Mouse (Mus musculus): ENCODE measurements around the gene Spib. TPM values are rescaled to one million over a fixed set of nuclear protein-coding genes. Genes with fewer than 3 reads are reported as not detected.

The Spib gene
- polyA plus RNA-seq, 1 experiment from 2014 or later = not detected

DNA sequence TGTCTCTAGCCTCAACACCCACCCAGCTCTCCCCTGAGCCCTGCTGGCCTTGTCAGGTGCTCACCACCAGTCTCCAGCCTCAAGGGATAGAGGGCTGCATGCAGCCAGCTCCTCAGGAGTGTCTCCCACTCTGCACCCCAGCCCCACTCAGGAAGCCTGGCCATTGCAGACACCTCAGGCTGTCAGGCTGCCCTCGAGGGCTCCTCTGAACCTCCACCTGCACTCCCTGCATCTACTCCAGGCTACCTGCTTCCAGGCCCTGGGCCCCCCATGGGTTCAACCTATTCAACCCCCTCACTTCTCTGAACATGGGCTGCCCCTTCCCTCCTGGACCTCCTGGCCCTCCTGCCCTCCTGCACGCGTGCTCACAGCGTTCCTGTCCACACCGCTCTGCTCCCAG, 40.5 kb downstream of the Spib start:
- Histone ChIP-seq H3K9me3 (ENCODE audit: control insufficient read depth, low read depth, low read length) (no peaks in the 10 kb centered on the region), H3K4me3 (ENCODE audit: low read depth, low read length) (no peak overlapping the region), H3K4me2 (replicated peaks; ENCODE audit: low read depth, low read length) (no peak overlapping the region), H3K27me3 (ENCODE audit: control insufficient read depth, insufficient read depth, low read length) (no peaks in the 10 kb centered on the region), H3K4me1 (ENCODE audit: control insufficient read depth, insufficient read depth, low read length) (peaks cover 9% of the 10 kb centered on the region; the same call in 1 of the 2 replicates), H3K27ac (ENCODE audit: low read length) (no peak overlapping the region), H3K9ac (replicated peaks; ENCODE audit: low read depth, low read length) (no peak overlapping the region), H3K36me3 (ENCODE audit: control insufficient read depth, insufficient read depth, low read length) (peaks cover 34% of the 10 kb centered on the region)
- WGBS = 96% methylated on average over 5 of the region's 5 CpGs
- no peak for ATAC-seq (ENCODE audit: insufficient number of reproducible peaks, insufficient read depth, low FRiP score, low read depth)

DNA sequence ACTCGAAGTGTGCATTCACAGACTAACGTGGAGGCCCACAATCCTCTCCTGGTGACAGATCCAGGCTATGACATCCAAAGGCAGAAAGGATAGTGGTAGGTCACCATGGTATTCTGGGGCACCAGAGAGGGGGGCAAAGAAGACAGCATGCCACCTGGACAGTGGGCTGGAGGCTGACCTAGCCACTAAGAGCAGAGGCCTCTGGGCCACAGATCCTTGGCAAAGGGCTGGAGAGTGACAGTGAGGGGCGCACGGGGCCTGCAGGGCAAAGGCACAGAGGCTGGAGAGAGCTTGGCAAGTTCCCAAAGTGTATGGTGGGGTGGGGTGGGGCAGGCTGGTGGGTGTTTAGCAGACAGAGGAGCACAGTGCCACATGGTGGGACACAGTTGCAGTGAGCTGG, 41.6 kb downstream of the Spib start:
- H3K36me3 ChIP-seq (ENCODE audit: control insufficient read depth, insufficient read depth, low read length) = peaks cover 34% of the 10 kb centered on the region
- H3K9me3 ChIP-seq (ENCODE audit: control insufficient read depth, low read depth, low read length) = no peaks in the 10 kb centered on the region
- H3K4me1 ChIP-seq (ENCODE audit: control insufficient read depth, insufficient read depth, low read length) = peaks cover 4% of the 10 kb centered on the region; the same call in 1 of the 2 replicates
- WGBS = 96% methylated on average over 4 of the region's 4 CpGs
- H3K9ac ChIP-seq (replicated peaks; ENCODE audit: low read depth, low read length) = no peak overlapping the region
- H3K27ac ChIP-seq (ENCODE audit: low read length) = no peak overlapping the region
- H3K4me3 ChIP-seq (ENCODE audit: low read depth, low read length) = no peak overlapping the region
- no peaks in the 10 kb centered on the region for H3K27me3 ChIP-seq (ENCODE audit: control insufficient read depth, insufficient read depth, low read length)
- H3K4me2 ChIP-seq (replicated peaks; ENCODE audit: low read depth, low read length) = no peak overlapping the region
- no peak for ATAC-seq (ENCODE audit: insufficient number of reproducible peaks, insufficient read depth, low FRiP score, low read depth)

DNA sequence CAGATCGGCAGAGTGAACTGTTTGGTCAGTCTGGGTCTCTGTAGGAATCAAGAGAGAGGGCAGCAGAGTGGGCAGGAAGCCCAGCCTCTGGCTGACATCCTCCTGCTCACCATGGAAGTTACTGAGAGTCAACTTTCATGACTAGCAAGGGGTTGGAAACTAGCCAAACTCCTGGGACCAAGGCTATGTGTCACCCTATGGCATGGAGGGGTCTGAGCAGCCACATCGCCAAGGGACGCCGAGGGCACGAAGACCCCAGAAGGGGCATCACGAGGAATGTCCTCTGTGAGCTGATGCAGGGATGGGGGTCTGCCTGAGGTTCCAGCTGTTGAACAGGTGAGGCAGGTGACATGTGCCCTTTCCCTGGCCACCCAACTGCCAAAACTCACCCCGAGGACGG, 43.3 kb downstream of the Spib start:
- Histone ChIP-seq H3K4me1 (ENCODE audit: control insufficient read depth, insufficient read depth, low read length) (no peaks in the 10 kb centered on the region), H3K9me3 (ENCODE audit: control insufficient read depth, low read depth, low read length) (no peaks in the 10 kb centered on the region), H3K27me3 (ENCODE audit: control insufficient read depth, insufficient read depth, low read length) (no peaks in the 10 kb centered on the region), H3K9ac (replicated peaks; ENCODE audit: low read depth, low read length) (no peak overlapping the region), H3K27ac (ENCODE audit: low read length) (no peak overlapping the region), H3K36me3 (ENCODE audit: control insufficient read depth, insufficient read depth, low read length) (peaks cover 34% of the 10 kb centered on the region), H3K4me2 (replicated peaks; ENCODE audit: low read depth, low read length) (no peak overlapping the region), H3K4me3 (ENCODE audit: low read depth, low read length) (no peak overlapping the region)
- WGBS = 89% methylated on average over 8 of the region's 8 CpGs
- no peak for ATAC-seq (ENCODE audit: insufficient number of reproducible peaks, insufficient read depth, low FRiP score, low read depth)

DNA sequence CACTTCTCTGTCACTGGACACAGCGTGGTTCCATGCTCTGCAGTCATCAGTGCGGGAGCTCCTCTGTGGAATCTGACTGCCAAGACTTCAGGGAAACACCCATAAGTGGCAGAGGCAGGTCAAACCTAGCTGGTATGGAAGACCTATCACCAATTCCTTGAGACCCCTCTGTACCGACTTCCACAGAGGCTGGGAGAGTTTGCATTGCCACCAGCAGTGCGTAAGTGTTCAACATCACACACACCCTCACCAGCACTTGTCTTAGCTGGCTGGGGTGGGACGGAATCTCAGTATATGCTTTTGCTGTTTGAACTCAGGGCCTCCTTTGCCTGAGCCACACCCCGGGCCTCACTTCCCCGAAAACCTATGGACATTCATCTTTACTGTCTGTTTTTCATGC, 43.9 kb downstream of the Spib start:
- Histone ChIP-seq H3K27me3 (ENCODE audit: control insufficient read depth, insufficient read depth, low read length) (no peaks in the 10 kb centered on the region), H3K9ac (replicated peaks; ENCODE audit: low read depth, low read length) (no peak overlapping the region), H3K4me2 (replicated peaks; ENCODE audit: low read depth, low read length) (no peak overlapping the region), H3K36me3 (ENCODE audit: control insufficient read depth, insufficient read depth, low read length) (peaks cover 31% of the 10 kb centered on the region), H3K27ac (ENCODE audit: low read length) (no peak overlapping the region), H3K4me1 (ENCODE audit: control insufficient read depth, insufficient read depth, low read length) (no peaks in the 10 kb centered on the region), H3K9me3 (ENCODE audit: control insufficient read depth, low read depth, low read length) (no peaks in the 10 kb centered on the region), H3K4me3 (ENCODE audit: low read depth, low read length) (no peak overlapping the region)
- ATAC-seq (ENCODE audit: insufficient number of reproducible peaks, insufficient read depth, low FRiP score, low read depth) = no peak
- WGBS = 87% methylated on average over 7 of the region's 7 CpGs

DNA sequence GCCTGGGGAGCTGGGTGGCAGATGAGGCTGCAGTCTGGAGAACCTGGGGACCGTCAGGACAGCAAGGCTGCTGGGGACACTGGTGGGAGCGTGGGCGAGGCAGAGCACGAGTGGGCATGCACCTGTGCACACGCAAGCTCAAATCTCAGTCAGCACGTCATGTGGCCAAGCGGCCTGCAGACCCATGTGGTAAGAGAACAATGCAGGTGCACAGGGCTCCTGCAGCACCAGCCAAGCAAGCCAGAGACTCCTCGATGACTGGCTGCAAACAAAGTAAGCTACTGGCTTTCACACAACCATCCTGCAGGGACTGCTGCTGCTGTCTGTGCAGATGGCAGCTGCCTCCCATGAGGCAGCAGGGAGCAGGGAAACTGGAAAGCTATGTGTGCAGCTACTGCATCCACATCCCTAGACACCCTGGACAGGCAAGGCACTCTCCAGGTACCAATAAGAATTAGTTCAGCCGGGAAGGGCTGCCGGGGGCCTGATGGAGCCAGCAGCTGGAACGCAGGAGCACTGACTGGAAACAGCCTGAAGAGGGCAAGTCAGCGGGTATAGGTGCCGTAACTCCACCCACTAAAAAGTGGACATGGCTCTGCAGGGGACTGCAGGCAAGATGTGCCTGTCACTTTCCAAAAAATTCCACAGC, 44.8 kb downstream of the Spib start:
- Histone ChIP-seq H3K9ac (replicated peaks; ENCODE audit: low read depth, low read length) (no peak overlapping the region), H3K36me3 (ENCODE audit: control insufficient read depth, insufficient read depth, low read length) (peaks cover 23% of the 10 kb centered on the region), H3K4me1 (ENCODE audit: control insufficient read depth, insufficient read depth, low read length) (no peaks in the 10 kb centered on the region), H3K9me3 (ENCODE audit: control insufficient read depth, low read depth, low read length) (no peaks in the 10 kb centered on the region), H3K4me2 (replicated peaks; ENCODE audit: low read depth, low read length) (no peak overlapping the region), H3K4me3 (ENCODE audit: low read depth, low read length) (no peak overlapping the region), H3K27ac (ENCODE audit: low read length) (no peak overlapping the region), H3K27me3 (ENCODE audit: control insufficient read depth, insufficient read depth, low read length) (no peaks in the 10 kb centered on the region)
- WGBS = 70% methylated on average over 13 of the region's 13 CpGs
- ATAC-seq (ENCODE audit: insufficient number of reproducible peaks, insufficient read depth, low FRiP score, low read depth) = no peak

DNA sequence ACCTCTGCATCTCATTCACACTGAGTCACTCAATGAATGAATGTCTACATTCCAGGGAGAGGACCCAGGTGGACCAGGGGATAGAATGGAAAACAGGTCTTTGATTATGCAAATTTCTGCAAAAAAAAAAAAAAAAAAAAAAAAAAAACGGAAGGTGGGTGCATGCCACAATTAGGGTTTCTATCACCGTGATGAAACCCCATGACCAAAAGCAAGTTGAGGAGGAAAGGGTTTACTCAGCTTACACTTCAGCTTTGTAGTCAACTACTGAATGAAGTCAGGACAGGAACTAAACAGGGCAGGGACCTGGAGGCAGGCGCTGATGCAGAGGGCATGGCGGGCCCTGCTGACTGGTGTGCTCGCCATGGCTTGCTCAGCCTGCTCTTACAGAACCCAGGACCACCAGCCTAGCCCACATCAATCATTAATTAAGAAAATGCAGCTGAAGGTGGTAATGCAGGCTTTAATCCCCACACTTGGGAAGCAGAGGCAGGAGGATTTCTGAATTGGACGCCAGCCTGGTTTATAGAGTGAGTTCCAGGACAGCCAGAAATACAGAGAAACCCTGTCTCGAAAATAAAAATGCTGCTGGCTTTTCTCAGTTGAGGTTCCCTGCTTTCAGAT, 46.2 kb downstream of the Spib start:
- no peaks in the 10 kb centered on the region for H3K4me1 ChIP-seq (ENCODE audit: control insufficient read depth, insufficient read depth, low read length)
- H3K4me2 ChIP-seq (replicated peaks; ENCODE audit: low read depth, low read length) = no peak overlapping the region
- WGBS = 65% methylated on average over 7 of the region's 7 CpGs
- H3K4me3 ChIP-seq (ENCODE audit: low read depth, low read length) = no peak overlapping the region
- ATAC-seq (ENCODE audit: insufficient number of reproducible peaks, insufficient read depth, low FRiP score, low read depth) = no peak
- no peak overlapping the region for H3K27ac ChIP-seq (ENCODE audit: low read length)
- H3K27me3 ChIP-seq (ENCODE audit: control insufficient read depth, insufficient read depth, low read length) = no peaks in the 10 kb centered on the region
- H3K9ac ChIP-seq (replicated peaks; ENCODE audit: low read depth, low read length) = no peak overlapping the region
- H3K9me3 ChIP-seq (ENCODE audit: control insufficient read depth, low read depth, low read length) = no peaks in the 10 kb centered on the region
- peaks cover 10% of the 10 kb centered on the region for H3K36me3 ChIP-seq (ENCODE audit: control insufficient read depth, insufficient read depth, low read length)

DNA sequence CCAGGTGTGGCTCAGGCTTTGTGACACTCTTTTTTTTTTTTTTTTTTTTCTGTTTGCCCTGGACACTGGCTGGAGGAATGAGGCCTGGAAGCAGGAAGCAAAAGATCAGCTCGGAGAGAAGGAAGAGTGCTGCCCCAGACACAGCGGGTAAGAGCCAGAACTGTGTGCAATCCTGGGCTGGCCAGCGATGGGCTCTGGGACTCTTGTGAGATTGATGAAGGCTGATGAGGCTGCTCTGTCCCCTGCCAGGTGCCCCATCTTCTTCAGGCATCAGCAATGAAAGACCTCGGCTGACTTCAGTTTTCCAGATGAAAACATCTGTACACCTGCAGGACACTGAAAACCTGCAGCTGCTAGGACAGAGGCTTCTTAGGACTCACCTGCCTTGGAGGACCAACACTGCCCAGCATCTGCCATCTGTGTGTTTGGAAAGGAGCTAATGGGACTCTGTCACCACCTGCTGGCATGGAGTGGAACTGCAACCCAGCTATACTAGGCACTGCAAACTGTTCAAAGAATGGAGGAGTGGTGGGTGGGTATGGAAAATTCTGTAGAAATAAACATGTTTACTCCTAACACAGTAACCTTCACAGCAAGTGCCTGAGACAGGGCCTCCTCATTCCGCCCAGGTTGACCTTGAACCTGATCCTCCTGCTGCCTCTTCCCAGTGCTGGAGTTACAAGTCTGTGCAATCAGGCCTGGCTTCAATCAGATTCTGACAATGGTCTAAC, 46.9 kb downstream of the Spib start:
- WGBS = 38% methylated on average over 5 of the region's 5 CpGs

DNA sequence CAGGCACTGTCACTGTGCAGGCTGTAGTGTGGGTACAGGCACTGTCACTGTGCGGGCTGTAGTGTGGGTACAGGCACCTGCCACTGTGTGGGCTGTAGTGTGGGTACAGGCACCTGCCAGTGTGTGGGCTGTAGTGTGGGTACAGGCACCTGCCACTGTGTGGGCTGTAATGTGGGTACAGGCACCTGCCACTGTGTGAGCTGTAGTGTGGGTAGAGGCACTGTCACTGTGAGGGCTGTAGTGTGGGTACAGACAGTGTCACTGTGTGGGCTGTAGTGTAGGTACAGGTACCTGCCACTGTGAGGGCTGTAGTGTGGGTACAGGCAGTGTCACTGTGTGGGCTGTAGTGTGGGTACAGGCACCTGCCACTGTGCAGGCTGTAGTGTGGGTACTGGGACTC, 47.8 kb downstream of the Spib start:
- Histone ChIP-seq H3K4me1 (ENCODE audit: control insufficient read depth, insufficient read depth, low read length) (no peaks in the 10 kb centered on the region), H3K27me3 (ENCODE audit: control insufficient read depth, insufficient read depth, low read length) (no peaks in the 10 kb centered on the region)

More for the DNA sequence above, 46.9 kb downstream of the Spib start:
- Histone ChIP-seq H3K9me3 (ENCODE audit: control insufficient read depth, low read depth, low read length) (no peaks in the 10 kb centered on the region), H3K36me3 (ENCODE audit: control insufficient read depth, insufficient read depth, low read length) (peaks cover 3% of the 10 kb centered on the region), H3K4me3 (ENCODE audit: low read depth, low read length) (no peak overlapping the region), H3K4me1 (ENCODE audit: control insufficient read depth, insufficient read depth, low read length) (no peaks in the 10 kb centered on the region), H3K4me2 (replicated peaks; ENCODE audit: low read depth, low read length) (no peak overlapping the region), H3K27ac (ENCODE audit: low read length) (no peak overlapping the region), H3K27me3 (ENCODE audit: control insufficient read depth, insufficient read depth, low read length) (no peaks in the 10 kb centered on the region), H3K9ac (replicated peaks; ENCODE audit: low read depth, low read length) (no peak overlapping the region)
- ATAC-seq (ENCODE audit: insufficient number of reproducible peaks, insufficient read depth, low FRiP score, low read depth) = peak; percentile 57; the same call in 1 of the 2 replicates

More for the DNA sequence above, 47.8 kb downstream of the Spib start:
- no peak overlapping the region for H3K4me3 ChIP-seq (ENCODE audit: low read depth, low read length)
- H3K36me3 ChIP-seq (ENCODE audit: control insufficient read depth, insufficient read depth, low read length) = no peaks in the 10 kb centered on the region
- H3K4me2 ChIP-seq (replicated peaks; ENCODE audit: low read depth, low read length) = no peak overlapping the region
- H3K27ac ChIP-seq (ENCODE audit: low read length) = no peak overlapping the region
- ATAC-seq (ENCODE audit: insufficient number of reproducible peaks, insufficient read depth, low FRiP score, low read depth) = no peak
- no peak overlapping the region for H3K9ac ChIP-seq (replicated peaks; ENCODE audit: low read depth, low read length)
- WGBS = 93% methylated on average over 1 of the region's 1 CpGs
- no peaks in the 10 kb centered on the region for H3K9me3 ChIP-seq (ENCODE audit: control insufficient read depth, low read depth, low read length)
